Mouse (Mus musculus) skeletal muscle tissue, adult 2 months (tissue): Measurements from ENCODE around the gene Hmox1.
A peak's percentile ranks its signal among the peaks of the same experiment; 100 is the strongest.

Source experiments
- DNase-seq: peaks from one replicate; pipeline ENCODE4 v3.0.0-alpha.2; 2012; ENCODE audit warnings: low read depth, low spot score

Hmox1 gene

DNA sequence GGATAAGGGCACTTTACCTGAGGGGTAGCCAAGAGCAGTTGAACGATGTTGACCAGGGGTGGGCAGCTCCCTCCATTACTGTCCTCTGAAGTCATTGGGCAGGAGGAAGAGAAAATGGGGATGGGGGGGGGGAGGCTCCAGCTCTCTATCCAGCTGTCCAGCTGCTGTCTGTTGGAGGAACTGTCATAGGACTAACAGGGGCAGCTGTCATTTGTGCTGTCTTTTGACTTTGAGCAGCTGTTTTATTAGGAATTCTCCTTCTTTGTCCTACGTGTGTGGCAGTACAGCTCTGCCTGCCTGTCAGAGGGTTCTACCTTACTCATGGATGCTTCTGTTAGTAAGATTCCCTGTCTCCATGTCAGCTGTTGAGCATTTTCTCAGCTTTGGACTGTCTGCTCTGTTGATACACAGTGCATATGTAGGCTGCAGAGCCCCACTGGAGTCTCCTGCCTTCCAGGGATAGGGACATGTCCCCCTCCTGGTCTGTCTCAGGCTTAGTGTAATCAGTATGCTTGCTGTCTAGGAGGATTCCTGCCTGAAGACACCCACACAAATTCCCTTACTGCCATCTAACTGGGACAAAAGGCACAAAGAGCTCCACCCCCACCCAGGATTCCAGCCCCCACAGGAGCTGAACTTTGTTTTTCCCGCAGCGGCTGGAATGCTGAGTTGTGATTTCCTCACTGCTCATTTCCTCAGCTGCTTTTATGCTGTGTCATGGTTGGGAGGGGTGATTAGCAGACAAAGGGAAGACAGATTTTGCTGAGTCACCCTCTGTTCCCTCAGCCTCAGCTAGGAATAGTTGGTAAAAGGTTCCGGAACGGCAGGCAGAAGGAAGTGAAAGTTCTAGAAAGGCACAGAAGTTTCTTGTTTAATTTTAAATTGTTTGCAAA, 4.2 kb upstream of the Hmox1 start:
- peak; percentile 83 for DNase-seq

DNA sequence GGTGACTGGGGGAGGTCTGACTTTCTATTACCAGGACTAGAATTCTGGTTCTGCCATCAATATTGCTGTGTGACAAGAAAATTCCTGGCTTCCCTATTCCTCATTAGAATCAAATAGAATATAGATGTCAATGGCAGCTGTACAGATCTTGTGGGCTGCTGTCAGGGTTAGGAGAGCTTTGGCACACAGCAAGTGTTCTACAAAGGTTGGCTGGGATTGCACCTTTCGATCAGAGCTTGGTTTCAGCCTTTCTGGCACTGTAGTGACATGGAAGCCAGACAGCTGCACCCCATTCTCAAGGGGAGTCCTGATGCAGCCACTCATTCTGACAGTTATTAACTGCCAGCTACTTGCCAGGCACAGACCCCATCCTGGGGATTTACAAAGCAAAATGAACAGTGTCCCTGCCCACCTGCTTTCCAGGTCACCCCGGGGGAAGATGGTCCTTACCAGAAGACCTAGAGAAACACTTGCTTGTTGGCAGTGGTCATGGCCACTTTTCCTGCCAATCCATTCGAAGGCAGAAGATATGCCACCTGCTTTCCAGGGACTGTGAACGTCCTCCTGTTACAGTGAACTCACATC, 2.5 kb upstream of the Hmox1 start:
- DNase-seq = no peak

DNA sequence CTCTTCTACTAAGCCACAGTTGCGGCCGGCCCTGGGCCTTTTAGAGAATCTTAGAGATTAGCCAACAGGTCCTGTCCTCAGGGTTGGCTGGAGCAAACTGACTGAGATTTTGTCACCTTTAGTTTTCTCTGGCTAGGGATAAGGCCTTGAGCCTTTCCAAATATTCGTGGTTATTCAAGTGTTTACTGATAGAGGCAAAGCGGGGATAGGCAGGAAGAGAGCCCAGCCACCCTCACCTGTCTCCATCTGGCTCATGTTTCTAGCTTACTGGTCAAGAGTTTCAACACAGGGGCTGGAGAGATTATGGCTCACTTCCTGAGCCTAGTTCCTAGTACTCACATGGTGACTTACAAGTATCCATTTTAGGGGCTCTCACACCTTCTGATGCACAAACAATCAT, 9.5 kb downstream of the Hmox1 start:
- DNase-seq = no peak

DNA sequence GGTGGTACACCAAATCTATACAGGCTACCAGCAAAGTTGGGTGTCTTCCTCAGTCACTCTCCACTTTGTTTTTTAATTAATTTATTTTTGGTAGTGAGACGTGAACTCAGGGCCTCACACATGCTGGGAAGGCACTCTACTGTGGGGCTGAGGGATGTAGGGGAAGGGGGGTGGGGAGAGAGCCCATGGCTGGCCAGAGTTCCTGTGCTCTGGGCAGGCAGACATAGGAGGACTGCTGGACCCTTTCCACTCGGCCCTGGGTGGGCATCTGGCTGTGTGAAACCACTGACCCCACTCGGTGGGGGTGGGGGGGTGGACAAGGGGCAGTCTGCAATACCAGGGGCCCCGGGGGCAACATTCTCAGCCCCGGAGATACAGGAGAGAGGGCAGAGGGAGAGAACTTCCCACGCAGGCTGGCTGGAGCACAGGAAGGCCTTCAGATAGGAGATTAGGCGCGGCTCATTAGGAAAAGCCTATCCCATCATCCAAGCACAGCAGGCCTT, 10.0 kb downstream of the Hmox1 start:
- no peak for DNase-seq

DNA sequence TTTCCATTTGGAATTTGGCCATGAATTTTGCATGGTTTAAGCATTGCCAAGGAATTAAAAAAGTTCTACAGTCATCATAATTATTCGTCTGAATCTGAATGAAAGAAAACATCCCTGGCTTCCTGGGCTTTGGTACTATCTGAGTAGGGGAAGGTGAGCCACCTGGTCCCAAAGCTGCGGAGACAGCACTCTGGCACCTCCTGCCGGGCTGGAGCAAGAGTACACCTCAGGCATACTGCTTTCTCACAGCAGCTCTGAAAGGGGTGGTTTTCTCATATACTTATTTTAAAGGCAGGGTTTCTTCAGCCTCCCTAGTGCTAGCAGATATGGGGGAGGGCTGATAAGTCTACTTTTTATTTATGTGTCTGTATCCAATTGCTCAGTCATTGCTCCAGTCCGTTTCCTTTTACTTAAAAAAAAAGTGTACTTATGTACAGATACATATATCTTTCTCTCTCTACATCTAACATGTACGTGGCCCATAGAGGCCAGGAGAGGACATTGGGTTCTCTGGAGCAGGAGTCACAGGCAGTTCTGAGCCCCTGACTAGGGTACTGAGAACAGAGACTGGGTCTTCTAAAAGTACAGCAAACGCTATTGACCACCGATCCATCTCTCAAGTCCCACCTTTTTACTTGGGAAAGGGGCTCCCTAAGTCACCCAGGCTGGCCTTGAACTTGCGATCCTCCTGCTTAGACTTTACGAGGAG, 15.3 kb downstream of the Hmox1 start:
- peak; percentile 64 for DNase-seq

DNA sequence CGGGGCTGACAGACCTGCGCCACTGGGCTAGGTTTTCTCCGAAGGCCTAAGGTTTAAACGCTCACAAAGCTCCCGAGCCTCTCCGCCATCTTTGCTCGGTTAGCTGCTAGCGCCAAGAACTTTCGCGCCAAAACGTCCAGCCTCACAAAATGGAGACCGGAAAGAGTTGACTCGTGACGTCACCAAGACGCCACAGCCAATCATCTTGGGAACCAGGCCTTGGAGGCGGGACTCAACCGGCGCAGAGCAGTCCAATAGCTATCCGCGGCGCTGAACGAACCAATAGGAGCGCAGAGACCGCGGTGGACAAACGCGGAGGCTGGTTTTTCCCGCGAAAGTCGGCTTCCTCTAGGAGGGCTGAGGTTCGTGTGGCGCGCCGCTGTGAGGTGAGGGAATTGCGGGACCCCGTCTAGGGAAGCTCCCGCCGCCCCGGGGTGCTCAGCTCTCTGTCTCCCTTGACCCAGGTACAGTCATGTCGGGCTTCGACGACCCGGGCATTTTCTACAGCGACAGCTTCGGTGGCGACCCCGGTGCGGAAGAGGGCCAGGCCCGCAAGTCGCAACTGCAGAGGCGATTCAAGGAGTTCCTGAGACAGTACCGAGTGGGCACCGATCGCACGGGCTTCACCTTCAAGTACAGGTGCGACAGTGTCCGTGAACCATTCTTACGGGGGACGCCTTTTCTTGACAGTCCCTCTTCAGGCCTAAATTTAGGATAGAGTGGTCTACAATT, 16.0 kb downstream of the Hmox1 start, which contains the start of gene Mcm5:
TSS of gene Mcm5 (plus strand) at position 334 of the 732 bp plus-strand sequence.
- peak; percentile 99 for DNase-seq

DNA sequence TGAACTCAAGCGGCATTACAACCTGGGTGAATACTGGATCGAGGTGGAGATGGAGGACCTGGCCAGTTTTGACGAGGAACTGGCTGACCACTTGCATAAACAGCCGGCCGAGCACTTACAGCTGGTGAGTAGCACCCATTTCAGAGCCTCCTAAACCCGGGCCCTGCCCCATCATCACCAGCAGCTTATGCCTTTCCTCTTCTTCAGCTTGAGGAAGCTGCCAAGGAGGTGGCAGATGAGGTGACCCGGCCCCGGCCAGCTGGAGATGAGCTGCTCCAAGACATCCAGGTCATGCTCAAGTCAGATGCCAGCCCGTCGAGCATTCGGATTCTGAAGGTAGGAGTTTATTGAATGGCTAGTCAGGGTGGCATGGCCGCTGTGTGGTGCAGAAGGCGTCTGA, 16.7 kb downstream of the Hmox1 start:
- DNase-seq = no peak

DNA sequence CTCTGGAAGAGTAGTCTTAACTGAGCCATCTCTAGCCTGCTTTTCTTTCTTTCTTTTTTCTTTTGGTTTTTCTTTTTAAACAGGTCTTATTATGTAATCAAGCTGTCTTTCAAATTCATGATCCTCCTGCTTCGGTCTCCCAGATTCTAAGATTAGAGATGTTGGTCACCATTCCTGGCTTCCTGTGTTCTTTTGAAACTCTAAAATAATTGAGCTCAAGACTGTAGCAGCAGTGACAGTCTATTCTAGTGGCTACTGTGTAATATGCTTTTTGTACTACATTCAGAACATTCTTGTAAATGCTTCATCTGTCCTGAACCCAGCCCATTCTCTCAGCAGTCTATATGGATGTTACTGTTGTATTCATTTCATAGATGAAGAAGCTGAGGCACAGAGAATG, 25.1 kb downstream of the Hmox1 start:
- no peak for DNase-seq

DNA sequence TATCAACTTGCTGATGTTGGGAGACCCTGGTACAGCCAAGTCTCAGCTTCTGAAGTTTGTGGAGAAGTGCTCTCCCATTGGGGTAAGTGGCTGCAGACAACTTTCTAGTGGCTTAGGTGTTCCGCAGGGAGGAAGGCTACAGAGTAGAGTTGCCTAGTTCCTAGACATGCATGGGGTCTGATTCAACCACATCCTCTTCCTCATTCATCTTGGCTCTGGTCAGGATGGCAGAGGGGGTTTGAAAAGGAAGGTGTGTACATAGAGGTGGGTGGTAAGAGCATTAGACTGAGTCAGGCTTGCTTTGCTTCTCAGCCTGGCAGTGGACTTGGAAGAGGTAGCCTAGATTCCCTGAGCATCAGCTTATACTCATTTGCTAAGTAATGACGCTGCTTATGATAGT, 25.9 kb downstream of the Hmox1 start:
- DNase-seq = no peak

DNA sequence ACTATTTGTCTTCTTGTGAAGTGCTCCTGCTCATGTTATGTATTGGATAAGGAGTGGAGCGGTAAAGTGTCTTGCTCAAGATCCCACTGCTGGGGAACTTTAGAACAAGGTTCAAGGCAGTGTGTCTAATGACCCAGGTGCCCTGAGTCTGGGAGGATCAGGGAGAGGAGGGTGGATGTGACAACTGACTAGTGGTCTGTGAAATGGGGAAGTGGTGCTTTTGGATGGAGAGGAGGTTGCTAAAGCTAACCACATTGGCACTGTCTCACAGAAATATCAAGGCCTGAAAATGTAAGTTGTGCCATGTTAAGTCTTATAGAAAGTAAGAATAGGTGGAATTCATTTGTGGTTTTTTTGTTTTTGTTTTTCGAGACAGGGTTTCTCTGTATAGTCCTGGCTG, 26.3 kb downstream of the Hmox1 start:
- no peak for DNase-seq

DNA sequence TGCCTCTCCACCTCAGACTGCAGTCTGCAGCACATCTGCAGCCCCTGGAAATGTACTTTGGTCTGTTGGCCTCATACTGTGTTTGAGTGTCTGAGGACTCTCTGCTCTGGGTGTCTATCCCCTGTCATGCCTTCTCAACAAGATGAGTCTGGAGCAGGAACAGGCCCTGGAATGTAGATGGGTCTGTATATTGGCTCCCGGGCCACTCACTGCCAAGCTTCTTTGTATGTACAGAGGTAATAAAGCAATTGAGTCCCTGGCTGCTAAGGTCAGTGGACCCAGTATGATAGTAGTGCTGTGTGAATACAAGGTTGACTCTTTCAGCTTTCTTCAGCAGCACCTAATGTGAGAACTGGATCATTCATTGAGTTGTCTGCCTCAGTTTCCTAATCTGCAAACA, 34.0 kb downstream of the Hmox1 start:
- DNase-seq = no peak

DNA sequence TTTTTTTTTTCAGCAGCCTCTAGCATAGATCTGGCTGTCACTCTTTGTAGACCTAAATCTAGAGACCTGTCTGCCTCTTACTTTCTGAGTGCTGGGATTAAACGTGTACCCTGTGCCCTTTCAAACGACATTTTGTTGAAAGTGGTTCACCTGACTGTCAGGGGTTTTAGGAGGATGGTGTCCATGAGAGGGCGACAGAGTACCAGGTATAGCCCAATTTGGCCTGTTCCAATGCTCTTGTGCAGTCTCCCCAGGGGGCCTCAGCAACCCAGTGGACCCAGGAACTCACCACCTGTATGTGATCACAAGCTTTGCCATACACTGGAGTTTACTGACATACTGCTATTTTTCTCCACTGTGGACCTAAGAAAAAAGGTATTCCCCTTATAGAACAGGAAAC, 39.1 kb downstream of the Hmox1 start:
- DNase-seq = peak; percentile 27

DNA sequence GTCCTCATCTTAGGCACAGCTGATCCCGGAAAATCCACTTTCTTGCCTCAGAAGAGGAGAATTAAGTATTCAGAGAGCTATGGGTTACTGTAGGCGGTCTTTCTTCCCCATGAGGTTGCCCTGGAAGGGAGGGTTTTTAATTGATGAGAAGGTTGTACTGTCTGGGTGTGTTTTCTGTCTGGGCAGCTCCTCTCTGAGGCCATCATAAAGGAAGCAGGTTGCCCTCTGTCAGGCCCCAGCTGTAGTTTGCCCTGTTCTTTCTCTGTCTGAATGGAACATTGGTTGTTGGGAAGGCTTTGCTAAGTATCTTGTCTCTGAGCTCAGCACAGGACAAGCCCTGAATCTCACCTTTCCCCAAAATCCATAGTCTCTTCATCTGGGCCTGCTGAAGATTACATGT, 40.0 kb downstream of the Hmox1 start:
- no peak for DNase-seq

DNA sequence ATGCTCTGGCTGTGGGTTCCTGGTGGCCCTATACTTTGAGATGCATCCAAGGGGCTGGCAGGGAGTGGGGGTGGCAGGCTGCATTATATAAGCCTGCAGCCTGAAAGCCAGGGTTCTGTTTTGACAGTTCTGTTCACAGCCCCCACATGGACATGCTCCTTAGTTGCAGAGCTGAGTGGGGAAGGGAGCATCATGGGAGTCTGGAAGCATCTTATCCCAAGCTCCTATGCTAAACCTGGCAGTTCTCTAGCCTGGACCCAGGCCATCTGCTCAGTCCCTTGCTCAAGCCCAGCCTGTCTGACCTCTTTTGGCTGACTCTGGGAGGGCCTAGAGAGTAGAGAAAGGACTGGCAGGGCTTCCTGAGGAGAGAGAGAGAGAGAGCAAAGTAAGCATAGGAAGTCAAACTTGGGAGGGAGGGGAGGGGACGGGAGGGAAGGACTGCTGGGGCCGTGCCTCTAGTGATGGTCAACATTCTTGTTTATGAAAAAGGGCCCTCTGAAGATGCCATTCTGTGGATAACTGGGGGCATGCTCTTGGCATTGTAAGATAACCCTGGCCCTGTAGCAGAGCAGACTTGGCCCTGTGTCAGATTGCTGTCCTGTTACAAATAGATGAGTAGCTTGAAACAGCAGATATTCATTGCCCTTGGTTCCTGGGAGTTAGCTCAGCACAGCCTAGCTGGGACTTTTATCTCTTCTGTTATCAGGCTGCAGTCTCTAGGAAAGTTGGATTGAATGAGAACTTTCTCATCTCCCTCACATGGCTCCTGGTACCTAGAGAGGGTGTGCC, 41.4 kb downstream of the Hmox1 start:
- peak; percentile 58 for DNase-seq

DNA sequence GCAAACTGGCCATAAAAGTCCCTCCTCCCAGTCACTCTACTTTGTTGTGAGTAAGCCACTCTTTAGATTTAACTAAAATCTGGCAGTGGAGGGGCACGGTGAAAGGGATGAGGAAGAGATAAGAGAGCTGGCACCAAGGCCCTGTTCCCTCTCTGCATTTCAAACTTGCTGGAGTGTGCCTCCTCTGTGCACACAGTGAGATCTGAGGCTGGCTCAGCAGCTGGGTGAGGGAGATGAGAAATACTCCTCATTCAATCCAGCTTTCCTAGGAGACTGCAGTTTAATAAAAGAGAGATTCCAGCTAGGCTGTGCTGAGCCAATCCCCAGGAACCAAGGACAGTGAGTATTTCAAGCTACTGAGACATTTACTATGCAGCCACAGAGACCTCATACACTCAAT, 42.3 kb downstream of the Hmox1 start:
- DNase-seq = no peak

DNA sequence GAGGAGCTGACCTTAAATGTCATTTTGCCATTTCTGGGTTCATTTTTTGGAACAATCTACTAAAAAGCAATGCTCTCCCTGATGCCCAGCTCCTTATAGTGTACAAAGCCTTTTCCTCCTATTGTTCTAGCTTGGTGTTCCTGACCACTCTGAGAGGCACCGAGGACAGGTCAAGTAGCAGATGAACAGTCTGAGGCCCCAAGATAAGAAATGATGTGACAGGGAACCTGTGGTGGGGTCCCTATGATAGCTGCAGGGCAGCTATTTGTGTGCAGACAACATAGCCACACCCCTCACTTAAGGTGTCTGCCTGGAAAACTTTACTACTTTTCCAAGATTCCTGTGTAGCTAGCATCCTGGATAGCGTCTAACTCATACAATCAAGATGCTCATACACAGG, 42.8 kb downstream of the Hmox1 start:
- DNase-seq = no peak

DNA sequence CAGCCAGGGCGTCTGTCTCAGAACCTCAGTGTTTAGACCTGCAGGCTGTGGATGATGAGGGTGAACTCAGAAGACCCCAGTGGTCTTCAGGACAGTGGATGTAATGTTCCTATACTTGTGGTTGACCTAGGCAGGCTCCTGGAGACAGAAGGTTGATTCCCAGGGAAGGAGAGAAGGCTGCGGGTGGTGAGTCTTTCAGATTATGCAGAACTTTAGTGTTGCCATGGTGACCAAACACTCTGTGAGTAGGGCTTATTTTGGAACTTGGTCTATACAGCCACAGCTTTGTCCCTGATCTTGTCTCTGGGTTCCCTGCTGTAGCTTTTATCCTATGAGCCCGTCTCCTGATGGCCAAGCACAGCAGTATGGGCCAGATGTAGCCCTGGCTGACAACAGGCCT, 44.1 kb downstream of the Hmox1 start:
- no peak for DNase-seq
